Mouse (Mus musculus) 3134 (cell line): ENCODE measurements around the gene Vmac.

Experiments
- DNase-seq: peaks from one replicate; pipeline ENCODE4 v3.0.0-alpha.2; 2011; ENCODE audit warnings: low spot score; ENCODE audit not compliant: insufficient read length; ENCODE audit errors: extremely low read depth

The Vmac gene

DNA sequence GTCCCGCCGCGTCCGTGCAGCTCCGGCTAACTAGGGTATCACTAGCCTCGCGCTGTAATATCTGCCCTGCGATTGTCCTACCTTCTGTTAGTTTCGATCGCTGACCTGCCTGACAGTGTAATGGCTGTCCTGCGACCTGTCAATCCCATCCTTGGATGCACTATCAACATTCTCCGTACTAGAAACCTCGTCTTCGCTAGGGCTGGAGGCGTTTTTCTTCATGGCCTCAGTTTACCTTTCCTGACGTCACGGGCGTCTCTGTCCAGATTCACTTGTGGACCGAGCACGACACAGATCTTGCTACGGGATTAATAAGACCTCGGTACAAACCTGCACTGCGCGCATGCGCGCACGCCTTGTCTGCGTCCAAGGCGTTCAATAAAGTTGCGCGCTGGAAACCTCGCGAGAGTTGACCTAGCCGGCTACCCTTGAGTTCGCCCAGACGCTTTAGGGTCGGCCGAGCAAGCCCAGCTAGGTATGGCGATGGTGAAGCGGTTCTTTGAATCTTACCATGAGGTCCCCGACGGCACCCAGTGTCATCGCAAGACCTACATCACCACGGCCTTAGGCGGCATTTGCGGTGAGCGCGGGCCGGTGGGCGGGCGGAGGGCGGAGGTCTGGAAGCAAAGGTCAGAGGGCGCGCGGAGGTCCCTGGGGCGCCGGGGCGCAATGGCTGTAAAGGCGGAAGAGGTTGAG lies at the start of gene Vmac, which contains the start of gene Ndufa11:
TSS of gene Vmac (minus strand) at position 660 of the 696 bp plus-strand sequence.
TSS of gene Ndufa11 (plus strand) at position 405 of the 696 bp plus-strand sequence.
- peak; percentile 93 for DNase-seq

DNA sequence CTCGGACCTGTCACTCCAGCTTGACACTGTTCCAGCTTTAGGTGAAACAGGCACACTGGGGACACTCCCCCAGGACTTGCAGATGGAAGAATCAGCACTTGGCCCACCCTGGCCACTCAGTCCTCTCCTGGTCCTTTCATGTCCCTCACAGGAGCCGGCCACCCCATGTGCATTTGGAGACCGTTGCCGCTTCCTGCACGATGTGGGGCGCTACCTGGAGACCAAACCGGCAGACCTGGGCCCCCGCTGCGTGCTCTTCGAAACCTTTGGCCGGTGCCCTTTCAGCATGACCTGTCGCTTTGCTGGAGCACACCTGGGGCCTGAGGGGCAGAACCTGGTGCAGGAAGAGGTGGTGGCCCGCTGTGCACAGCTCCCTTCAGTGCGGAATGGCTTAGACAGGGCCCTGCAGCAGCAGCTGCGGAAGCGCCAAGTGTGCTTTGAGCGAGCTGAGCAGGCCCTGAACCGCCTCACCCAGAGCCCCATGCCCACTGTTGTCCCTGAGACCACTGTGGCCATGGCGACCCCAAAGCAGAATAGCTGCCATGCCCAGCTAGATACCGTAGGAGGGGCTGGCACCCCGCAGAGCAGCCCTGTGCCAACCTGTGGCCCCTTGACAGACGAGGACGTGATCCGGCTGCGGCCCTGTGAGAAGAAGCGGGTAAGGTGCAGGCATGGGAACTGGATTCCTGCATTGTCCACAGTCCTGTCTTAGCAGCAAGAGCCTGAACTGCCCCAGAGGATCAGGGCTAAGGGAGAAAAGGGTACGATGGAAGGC lies 49.0 kb upstream of the Vmac start:
- DNase-seq: no peak

GRCm38 (mm10) chr17:56765431-56765830 lies 47.6 kb upstream of the Vmac start:
- DNase-seq: no peak

DNA sequence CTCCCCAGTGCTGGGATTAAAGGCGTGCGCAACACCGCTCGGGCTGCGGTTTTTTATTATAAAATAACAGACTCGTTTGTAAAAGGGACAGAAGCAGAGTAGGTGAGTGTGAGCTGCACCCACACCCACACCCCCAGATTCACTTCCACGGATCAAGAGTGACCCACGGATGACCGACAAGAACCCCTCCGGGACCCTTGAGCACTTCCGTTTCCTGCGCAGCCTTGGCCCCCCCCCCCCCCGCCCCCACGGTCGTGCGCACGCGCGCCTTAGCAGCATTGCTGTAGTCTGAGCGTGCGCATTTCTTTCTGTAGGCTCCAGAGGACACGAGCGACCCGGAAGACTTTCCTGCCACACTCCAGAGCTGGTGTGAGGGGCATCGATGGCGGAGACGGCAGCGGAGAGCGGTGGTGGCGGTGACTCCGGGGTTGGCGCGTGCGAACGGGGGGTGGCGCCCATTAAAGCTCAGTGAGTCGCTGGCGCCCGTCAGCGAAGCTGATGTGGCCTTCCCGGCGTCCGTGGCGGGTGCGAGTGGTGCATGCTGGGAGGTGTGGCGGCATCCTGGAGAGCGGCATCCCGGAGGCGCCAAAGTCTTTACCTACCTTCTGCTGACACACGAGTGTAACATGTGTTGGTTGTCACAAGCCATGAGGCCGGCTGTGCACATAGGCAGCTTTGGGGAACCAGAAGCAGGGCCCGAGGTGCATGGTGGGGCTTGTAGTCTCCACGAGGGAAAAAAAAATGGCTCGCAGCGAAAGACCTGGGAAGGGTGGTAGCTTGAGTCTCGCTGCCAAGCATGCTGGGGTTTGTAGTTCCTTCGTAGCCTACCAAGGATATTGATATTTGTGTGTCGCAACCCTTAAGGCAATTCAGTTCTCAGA lies 46.9 kb upstream of the Vmac start, which contains the start of gene Dus3l:
TSS of gene Dus3l (plus strand) at position 284 of the 881 bp plus-strand sequence.
- peak; percentile 95 for DNase-seq

GRCm38 (mm10) chr17:56763741-56764250 lies 46.0 kb upstream of the Vmac start:
- DNase-seq: no peak

DNA sequence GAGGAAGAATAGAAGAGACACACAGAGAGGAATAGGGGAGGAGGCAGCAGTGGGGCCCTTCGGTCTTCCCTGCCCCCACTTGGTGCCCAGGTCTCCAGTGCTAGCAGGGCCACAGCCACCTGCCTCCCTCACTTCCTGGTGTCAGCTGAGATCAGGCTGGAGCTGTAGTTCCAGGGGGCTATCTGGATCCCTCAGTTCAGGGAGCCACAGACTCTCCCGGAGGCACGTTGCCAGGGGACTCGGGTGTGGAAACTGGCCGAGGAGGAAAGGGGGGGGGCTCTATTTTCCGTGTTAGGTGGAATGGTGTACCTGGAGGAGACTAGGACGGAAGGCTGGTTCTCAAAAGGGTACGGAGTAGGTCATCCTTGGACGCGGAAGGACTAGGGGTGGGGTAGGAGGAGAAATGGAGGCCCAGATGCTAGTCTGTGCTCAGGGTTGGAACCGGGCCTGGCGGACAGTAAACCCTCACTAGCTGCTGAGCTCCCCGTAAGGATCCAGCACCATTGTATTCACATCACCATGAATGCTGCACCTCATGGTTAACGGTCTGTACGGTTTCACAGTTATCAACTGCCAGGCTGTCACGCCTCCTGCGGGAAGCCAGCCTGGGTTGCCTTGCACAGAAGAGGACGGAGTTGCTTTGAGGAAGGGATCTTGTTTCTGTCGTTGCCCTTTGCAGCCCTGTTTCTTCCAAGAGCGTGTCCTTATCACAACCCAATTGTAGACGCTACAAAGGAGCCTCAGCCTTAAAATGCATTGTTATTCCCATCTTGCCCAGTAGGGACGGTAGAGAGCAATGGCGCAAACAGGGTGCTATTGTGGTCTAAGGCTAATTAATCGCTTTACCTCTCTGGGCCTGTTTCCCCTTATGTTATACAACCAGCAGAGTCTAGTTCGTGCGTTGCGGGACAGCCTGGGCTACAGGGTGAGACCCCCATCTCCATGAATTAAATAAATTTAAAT lies 45.2 kb upstream of the Vmac start:
- DNase-seq: no peak

DNA sequence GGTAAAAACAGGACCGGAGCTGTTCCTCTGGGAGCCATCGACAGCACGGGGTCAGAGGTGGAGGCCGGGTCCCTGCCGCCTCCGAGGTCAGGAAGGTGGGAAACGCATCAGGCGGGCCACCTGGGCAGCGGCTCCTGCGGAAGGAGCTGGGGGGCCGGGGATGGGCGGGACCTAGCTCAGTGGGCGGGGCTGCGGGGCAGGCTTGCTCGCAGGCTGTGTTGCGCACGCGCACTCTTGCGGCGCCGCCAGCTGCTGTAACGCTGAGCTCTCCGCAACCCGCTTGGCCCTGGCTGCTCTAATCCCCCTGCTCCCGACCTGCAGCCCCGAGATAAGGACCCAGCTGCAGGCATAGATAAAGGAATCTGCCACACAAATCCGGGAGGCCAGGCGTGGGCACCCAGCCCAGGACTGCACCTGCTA lies 44.2 kb upstream of the Vmac start:
- peak; percentile 60 for DNase-seq

- no peak for DNase-seq
These were observed 43.3 kb upstream of the Vmac start for GRCm38 (mm10) chr17:56761077-56761476.

- DNase-seq: no peak
These were observed 41.4 kb upstream of the Vmac start for GRCm38 (mm10) chr17:56759261-56759660.

GRCm38 (mm10) chr17:56758132-56758531 lies 40.3 kb upstream of the Vmac start:
- DNase-seq: no peak

DNA sequence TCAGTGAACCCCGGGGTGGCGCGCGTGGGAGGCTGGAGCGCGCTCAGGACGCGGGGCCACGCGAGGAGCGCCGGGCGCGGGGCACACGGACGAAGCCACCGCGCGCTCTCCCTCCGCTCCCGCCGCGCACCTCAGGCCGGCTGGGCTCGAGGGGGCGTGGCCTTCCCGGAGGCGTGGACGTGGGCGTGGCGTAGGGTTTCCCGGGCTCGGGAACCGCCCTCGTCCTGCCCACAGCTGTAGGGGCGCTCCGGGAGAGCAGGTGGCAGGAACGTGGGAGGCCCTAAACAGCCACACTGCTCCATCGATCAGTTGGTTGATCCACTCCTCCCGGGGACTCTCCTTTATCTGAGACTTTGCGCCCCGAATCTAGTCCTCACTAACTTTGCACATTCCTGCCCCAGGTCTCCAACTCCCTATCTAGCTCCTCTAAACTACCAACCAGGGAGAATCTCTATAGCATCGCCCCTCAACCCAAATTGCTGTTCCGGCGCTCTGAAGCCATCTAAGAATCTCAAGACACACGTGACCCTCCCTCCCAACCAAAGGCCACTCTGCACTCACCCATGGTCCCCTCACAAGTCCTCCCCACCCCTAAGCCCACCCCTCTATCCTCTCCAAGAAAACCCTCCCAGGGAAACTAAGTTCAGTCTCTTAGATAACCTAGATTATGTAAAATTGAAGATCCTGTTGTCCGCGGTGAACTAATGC lies 39.7 kb upstream of the Vmac start, which contains the start of gene Nrtn:
TSS of gene Nrtn (minus strand) at position 115 of the 708 bp plus-strand sequence.
- DNase-seq: no peak

DNA sequence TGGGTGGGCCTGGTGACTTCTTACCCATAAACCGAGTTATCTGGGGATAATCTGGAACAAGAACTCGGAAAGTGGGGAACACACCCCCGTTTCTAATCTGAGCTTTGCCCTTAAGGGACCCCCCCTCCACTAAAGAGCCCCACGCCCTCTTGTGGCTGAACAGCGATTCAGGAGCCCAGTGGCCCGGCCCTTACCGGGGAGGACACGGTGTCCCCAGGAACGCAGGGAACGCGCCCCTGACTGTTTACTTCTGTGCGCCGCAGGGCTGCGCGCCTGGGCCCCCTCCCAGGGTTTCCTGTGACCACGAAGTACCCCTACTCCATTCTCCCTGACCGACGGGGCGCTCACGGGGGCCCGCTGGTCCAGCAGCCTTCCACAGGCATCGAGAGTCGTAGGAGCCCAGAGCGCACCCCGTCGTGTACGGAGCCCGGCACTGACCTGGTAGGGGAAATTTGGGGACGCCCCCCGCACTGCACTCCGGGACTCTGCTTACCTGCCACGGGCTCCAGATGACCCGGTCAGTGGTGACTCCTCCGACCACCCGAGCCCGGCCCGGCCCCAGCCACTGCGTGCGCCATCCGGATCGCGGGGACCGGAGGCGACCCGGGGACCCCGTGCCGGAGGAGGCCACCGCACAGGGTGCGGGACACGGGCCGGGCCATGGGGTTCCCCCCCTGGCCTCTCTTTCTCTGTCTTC lies 39.0 kb upstream of the Vmac start:
- no peak for DNase-seq

DNA sequence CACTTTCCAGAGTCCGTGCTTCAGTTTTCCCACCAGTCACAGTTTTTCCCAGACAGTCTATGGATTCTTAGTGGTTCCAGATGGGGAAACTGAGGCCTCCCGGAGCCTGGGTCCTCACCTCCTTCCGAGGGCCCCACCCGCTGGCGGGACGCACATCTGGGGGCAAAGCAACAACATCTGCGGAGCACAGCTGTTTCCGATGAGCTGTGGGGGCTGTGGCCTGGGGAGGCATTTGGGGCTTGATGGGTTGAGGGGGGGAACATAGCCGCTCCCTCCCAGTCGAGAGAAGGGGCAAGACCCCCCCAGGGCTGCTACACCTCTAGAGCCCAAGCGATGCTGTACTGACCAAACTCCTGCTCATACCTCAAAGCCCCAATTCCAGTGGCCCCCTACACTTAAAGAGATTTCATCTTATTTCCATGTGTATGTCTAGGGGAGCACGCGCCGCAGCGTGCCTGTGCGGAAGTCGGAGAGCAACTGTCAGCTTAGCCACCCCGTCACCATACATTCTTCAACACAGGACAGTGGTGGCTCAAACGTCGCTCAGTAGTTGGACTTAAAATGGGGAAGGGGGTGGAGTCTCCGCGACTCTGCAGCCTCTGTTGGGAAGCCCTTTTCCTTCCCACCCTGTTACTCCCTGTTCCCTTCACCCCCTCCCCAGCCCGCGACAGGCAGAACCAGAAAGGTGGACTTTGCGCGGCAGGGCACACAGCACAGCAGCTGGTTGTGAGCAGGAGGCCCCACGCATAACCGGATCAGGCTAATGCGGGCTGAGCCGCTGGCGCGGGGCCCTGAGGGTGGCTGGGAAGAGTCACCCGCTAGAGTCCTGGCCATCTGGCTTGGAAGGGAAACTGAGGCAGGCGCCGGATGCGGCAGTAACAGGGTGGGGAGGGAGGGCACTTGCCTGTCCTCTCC lies 36.7 kb upstream of the Vmac start:
- DNase-seq: no peak

GRCm38 (mm10) chr17:56753452-56753851 lies 35.6 kb upstream of the Vmac start:
- no peak for DNase-seq

DNA sequence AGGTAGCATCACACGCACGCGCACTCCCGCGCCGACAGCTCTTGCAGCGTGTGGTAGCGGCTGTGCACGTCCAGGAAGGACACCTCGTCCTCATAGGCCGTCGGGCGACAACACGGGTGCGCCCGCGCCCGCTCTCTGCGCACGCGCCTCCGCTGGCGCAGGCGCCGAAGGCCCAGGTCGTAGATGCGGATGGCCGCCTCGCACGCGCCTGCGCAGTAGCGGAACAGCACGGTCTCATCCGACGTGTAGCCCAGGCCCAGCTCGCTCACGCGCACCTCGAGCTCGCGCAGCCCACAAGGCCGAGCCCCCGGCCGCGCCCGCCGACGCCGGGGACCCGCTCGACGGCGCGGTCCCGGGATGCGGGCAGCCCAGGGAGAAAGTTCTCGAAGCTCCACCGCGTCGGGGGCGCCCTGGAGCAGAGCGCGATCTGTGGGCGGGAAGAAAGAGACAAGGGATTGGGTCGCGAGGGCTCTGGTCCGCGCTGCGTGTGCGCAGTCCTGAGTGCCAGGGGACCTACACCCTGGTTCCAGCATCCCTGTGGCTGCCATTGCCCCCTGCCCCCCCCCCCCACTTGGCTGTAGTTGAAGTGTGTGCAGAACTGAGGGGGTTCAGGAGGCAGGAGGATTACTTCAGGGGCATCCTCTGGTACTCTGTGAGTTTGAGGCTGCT lies 33.7 kb upstream of the Vmac start:
- no peak for DNase-seq

DNA sequence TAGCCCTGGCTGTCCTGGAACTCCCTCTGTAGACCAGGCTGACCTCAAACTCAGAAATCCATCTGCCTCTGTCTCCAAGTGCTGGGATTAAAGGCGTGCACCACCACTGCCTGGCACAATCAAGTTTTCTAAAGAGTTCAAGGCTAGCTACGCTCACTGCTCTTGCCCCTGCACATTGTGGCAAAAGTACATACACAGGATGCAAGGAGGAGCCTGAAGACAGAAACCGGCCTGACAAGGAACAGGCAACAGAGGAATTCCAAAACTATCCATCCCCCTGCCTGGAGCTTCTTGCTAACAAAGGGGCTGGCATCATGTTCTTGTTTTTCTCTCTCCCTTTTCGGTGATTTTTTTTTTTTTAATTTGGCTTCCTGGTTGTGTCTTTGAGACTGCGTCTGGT lies 26.4 kb upstream of the Vmac start:
- no peak for DNase-seq

DNA sequence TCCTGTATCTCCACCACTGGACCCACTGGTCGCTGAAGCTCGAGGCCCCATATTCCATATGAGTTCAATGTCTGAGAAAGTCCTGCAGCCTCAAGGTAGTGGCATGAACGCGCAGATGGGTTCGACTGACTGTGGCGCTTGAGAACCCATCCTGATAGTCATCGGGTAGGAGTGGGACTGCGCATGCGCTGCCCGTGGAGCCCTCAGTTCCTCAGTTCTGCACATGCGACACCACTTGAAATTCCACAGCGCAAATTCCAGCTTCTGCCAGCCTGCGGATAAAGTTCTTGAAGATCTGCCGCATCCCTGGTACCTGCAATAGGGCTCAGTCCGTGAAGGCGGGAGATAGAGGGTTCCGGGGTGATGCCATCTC lies 23.0 kb upstream of the Vmac start:
- no peak for DNase-seq
